Comparison of ENCODE assay signal across 22 mouse cellular contexts in the genomic region with DNA sequence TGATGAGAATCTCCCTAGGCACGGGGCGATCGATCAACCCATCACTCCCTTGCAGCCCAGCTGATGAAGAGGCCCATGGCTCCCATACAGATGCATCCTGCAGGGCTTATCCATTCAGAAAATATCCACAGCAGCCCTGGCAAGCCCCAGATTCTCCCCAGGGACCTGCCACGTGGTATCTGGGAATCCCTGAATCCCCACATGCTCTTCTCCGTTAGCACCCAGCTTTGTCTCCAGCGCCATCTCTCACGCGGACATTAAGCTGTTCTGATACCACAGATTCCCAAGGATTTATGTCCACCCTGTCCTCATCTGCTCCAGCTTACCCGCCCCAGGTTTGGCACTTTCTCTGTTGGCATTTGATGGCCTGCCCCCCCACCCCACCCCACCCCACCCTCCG.
"Had no signal": no experiment of that assay in that cellular context is flagged by ENCODE, and none has a peak within 500 bp of the region (broad histone marks: within the 10 kb centered on the region; RNA-seq: fewer than 3 reads in every experiment).

No protein-coding gene starts in this region.

- H3K27ac ChIP-seq: forebrain, embryonic 15.5 days; hindbrain, embryonic 13.5 days; intestine, embryonic 15.5 days; layer of hippocampus, adult 2 months; left cerebral cortex, adult 2 months; limb, embryonic 10.5 days; limb, embryonic 12.5 days had no signal

- H3K27me3 ChIP-seq: forebrain, embryonic 15.5 days; hindbrain, embryonic 13.5 days; intestine, embryonic 15.5 days; limb, embryonic 12.5 days had no signal

- DNase-seq: forebrain, postnatal 0 days; gastrocnemius, postnatal 14 days; gastrocnemius, postnatal 36 days; heart, adult 18-20 months; heart, postnatal 10 days; heart, postnatal 36 days; kidney, adult 18-20 months; kidney, adult 8-10 months; kidney, postnatal 10 days; kidney, postnatal 25 days; kidney, postnatal 4 days had no signal

- H3K4me3 ChIP-seq: forebrain, embryonic 15.5 days; heart, embryonic 12.5 days; hindbrain, embryonic 13.5 days; intestine, embryonic 15.5 days; layer of hippocampus, adult 2 months; left cerebral cortex, adult 2 months; limb, embryonic 10.5 days; limb, embryonic 12.5 days had no signal

- H3K36me3 ChIP-seq: forebrain, embryonic 15.5 days; heart, embryonic 12.5 days; hindbrain, embryonic 13.5 days; intestine, embryonic 15.5 days; limb, embryonic 10.5 days; limb, embryonic 12.5 days had no signal

- ATAC-seq: forebrain, embryonic 15.5 days; forebrain, postnatal 0 days; hindbrain, embryonic 16.5 days; inflammation-experienced regulatory T-cells, adult 6 months; intestine, embryonic 15.5 days; intestine, postnatal 0 days had no signal

- H3K4me2 ChIP-seq: forebrain, embryonic 15.5 days; heart, embryonic 12.5 days; hindbrain, embryonic 13.5 days; intestine, embryonic 15.5 days; limb, embryonic 12.5 days had no signal

- H3K9ac ChIP-seq: forebrain, embryonic 15.5 days; forebrain, postnatal 0 days; heart, embryonic 12.5 days; hindbrain, embryonic 13.5 days; intestine, embryonic 15.5 days; limb, embryonic 12.5 days had no signal

- H3K4me1 ChIP-seq: forebrain, embryonic 15.5 days; heart, embryonic 12.5 days; intestine, embryonic 15.5 days; limb, embryonic 10.5 days; limb, embryonic 12.5 days had no signal

- H3K9me3 ChIP-seq: forebrain, embryonic 15.5 days; intestine, embryonic 15.5 days; limb, embryonic 10.5 days had no signal
